Mouse (Mus musculus) spleen, postnatal 14 days (tissue): Measurements from ENCODE around the gene Pnmal2.
"Not testable (repeated sequence)": the region's sequence is repeated elsewhere in the genome, so short reads cannot be mapped to it uniquely, and the experiment has no call there.

Experiments used
- DNase-seq, 2 experiments: peaks; one replicate each; pipeline ENCODE4 v3.0.0; 2021 to 2022; ENCODE audit warnings: low spot score in 2 of 2

The Pnmal2 gene

GRCm38 (mm10) chr7:16944808-16945315, 380 bp downstream of the Pnmal2 start:
- no peak for DNase-seq

- no peak for DNase-seq
Measured at GRCm38 (mm10) chr7:16945419-16945818, 937 bp downstream of the Pnmal2 start.

DNA sequence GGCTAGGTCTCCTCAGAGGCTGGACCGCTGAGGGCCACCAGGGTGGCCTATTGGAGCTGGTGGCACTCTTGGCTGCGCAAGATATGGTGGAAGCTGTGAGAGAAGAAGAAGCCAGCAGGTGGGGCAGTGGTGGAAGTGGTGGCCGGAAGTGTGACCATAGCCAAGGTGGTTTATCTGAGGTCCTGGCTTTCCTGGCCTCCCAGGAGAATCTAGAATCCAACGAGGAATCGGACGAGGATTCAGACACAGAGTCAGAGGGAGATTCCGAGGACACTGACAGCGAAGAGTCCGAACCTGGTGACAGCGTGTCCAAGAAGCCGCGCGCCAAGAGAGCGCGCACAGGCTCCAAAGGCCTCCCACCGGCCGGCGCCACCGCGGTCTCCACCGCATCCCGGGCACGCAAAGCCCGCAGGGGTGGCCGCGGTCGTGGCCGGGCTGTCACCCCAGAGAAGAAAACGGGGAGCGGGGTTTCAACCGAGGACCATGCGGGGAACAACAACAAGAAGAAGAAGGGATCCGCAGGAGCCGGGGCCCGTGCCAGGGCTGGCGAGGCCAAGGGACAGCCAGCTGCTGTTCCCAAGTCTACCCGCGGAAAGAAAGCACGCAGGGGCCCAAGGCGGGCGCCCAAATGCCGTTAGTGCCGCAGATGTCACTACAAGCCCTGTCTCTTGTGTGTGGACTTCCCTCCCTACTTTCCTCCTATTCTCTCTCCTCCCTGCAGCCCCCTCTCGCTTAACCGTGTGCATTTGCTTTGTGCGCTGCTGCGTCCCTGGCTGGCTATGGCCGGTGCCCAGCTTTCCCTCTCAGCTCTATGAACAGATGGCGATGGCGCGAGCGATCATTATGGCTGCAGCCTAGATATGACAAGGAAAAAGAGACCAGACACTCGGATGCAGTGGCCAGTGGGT, 2.2 kb downstream of the Pnmal2 start:
- DNase-seq, result no peak

DNA sequence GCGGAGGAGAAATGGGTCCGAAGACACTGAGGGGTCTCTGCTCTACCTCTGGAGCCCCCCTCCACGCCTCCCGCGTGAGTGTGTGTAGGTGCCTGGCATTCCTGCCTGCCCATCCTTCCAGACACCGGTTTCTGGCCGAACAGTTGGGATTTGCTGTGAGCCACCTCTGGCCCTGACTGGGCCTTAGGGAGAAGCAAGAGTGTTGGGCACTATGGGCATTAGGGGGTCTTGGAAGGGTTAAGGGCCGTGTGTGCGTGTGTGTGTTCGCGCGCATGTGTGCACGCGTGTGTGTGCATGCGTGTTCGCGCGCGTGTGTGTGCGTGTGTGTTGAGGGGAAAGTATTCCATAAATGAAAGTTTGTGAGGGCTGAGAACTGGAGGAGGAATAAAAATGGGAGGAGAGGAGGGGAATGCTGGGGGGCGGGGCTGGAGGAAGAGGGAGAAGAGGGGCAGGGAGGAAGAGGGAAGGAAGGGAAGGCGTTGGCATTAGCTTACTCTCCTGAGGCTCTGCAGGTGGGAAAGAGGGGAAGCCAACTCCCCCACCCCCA, 2.9 kb downstream of the Pnmal2 start:
- DNase-seq, result no peak

- DNase-seq, result no peak
Measured at GRCm38 (mm10) chr7:16947959-16948361, 3.5 kb downstream of the Pnmal2 start.

- DNase-seq, result no peak
Measured at GRCm38 (mm10) chr7:16948923-16949458, 4.5 kb downstream of the Pnmal2 start.

DNA sequence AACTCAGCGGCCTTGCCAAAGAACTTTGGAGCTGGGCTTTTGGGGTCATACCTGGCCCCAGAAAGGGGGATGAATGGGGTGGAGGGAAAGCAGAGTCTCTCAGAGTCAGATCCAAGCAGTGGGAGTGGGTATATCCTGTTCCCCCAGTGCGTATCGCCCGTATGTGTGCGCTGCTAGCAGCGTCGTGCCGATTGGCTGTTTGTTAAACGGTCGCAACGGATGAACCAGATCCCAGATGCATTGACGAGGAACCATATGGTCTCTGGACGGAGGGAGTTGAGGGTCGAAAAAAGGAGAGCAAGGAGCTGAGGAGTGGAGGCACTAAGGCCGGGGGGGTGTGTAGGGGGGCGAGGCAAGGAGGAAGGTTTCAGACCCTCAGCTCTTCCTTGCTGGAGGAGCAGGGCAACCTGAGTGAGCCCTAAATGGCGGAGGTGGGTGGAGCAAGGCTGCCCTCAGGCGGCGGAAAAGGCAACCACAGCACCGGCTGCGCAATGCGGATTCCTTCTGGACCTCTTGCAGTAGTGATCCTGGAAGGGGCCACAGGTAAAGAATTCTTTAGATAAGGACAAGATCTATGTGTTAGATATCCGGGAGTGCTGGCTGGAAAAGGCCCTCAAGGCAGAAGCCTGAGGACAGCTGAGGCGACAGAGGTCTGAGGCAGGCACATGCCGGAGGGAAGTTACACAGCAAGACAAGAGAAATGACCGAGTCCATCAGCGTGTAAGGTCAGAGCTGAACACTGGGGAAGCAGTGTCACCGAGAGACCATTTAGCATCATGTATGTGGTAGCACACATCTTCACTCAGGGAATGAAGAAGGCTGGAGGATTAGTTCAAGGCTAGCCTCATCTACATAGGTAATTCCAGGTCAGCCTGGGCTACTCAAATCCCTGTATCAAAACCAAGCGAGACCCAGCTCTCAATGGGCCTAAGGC, 5.7 kb downstream of the Pnmal2 start:
- DNase-seq, result peak; percentile 35 to 57

GRCm38 (mm10) chr7:16950861-16951635, 6.6 kb downstream of the Pnmal2 start:
- DNase-seq, result peak; percentile 50 to 61

- DNase-seq, result not testable (repeated sequence)
Measured at GRCm38 (mm10) chr7:16953776-16954175, 9.3 kb downstream of the Pnmal2 start.

- no peak for DNase-seq
Measured at GRCm38 (mm10) chr7:16955712-16956111, 11.2 kb downstream of the Pnmal2 start.

DNA sequence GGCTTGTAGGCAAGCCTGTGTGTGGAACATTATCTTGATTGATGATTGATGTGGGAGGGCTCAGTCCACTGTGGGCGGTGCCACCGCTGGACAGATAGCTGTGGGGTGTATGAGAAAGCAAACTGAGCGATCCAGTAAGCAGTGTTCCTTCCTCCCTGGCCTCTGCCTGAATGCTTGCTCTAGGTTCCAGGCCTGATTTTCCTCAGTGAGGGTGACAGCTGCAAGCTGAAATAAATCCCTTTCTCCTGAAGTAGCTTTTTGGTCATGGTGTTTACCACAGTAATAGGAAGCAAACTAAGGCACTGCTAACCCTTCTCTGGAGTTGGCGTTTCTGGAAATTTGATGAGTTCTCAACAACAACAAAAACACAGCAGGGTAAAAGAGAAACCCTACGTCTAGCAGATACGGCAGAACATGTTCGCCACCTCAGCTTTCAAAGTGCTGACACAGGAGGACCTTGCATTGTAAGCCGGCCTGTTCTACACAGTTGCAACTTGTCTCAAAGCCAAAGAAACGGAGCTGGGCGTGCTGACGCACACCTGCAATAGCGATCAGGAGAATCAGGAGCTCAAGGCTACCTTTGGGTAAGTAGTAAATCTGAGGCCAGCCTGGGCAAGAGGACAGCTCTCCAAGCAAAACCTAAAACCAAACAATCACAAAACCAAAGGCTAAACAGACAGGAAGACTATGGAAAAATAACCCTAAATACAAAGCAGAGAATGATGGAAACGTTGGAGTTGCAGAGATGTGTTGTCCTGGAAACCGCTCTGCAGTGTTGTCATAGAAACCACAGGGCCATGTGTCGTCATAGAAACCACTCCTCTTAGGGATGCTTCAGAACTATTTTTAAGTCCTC, 12.2 kb downstream of the Pnmal2 start:
- DNase-seq, result no peak

DNA sequence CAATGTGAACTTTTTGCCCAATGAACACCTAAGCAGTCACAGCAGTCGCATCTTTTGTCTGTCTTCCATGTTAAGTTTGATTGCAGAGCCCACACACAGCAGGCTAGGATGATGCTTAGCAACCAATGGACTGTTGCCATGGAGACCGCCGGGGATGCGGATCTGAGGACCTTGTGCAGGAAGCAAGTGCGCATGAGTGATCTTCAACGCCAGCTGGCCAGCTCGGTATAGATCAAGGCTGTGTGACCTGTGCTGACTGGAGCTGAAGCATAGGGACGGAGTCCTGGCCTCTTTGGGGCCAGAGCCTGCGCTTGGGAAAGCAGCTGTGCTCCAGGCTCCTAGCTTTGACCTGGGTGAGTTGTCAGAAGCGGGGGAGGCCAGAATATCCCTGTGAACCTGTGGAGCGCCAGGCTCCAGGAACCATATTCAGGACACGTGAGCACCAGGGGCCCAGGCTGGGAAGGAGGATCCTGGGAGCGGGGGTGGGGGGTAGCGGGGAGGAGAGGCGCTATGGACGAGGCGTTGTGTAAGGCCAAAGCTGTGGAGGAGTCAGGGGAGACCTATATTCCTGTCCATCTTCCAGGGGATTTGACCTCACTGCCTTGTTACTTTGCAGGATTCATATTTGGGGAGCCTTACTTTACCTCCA, 15.2 kb downstream of the Pnmal2 start, which contains the start of gene Pnmal1:
Gene Pnmal1, plus strand, starts transcription at position 141 of the 649 bp plus-strand sequence.
- DNase-seq, result no peak

DNA sequence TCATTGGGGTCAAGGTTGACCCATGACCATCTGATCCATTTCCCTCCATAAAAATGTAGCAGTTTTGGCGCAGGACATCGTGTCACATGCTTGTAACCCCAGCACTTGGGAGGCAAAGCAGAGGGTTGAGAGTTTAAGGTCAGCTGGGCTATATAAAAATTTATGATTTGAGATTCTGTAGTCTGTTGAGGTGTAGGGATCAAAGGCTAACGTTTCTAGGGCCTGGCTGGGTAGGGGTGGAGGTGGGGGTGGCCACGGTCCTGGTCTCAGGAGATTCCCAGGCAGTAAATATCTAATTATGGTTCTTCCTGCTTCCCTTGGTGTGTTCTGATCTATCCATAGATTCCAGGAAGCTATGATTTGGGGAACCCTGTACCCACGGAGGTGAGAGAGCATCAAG, 17.2 kb downstream of the Pnmal2 start:
- no peak for DNase-seq

- no peak for DNase-seq
Measured at GRCm38 (mm10) chr7:16968414-16968813, 23.9 kb downstream of the Pnmal2 start.

DNA sequence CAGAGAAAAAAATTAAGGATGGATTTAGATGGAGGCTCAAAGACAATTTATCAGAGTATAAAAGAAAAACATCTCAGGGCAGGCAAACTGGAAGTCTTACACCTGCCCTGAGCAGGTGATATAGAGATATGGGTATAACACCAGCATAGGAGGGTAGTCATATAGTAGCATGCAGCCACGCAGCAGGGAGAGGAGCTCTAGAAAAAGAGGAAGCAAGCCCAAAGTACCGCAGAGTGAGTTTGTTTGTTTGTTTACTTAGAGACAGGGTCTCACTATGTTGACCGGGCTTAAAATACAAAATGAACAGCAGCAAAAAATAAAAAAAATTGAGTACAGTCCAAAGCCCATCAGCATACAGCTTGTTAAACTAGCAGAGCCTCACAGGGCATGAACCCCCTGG, 26.7 kb downstream of the Pnmal2 start:
- no peak for DNase-seq

DNA sequence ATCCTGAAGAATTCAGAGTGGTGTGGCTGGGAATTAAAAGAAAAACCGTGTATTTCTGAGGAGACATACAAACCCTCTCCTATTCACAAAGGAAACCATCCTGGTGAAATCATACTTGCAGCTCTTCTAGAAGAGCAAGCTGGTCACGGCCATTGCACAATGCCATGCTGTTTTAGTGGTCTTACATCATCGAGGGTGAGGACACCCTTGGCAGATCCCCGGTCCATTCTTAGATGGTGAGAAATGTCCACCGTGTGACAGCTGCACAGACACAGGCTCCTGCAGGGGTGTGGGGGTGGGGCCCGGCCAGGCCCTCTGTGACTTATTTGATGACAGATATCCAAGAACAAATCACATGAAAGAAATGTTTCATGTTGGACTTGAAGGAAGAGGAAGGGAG, 29.5 kb downstream of the Pnmal2 start:
- no peak for DNase-seq

DNA sequence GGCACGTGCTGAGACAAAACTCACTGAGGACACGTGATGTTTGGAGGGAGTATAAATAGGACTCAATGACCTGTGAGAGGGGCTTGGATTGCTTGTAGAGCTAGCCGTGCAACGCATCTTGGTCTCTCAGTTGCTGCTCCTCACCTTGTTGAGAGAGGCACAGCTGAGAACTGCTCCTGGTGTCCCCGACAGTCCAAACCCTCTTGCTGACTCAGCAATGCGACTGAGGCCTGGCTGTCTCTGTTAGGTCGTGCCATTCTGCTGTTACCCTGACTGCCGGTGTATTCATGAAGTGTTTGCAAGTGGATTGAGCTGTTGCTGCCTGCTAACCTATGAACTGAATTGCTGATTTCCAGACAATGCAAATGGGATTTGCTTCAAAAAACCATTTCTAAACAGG, 31.8 kb downstream of the Pnmal2 start:
- DNase-seq, result no peak

- DNase-seq, result no peak
Measured at GRCm38 (mm10) chr7:16978173-16978572, 33.7 kb downstream of the Pnmal2 start.

GRCm38 (mm10) chr7:16978593-16978992, 34.1 kb downstream of the Pnmal2 start:
- no peak for DNase-seq
